Mouse (Mus musculus) central nervous system, embryonic 11.5 days (tissue): ENCODE data around the gene Tmem17. TPM values are rescaled to one million over a fixed set of nuclear protein-coding genes. Genes with fewer than 3 reads are reported as not detected.

Source experiments
- polyA plus RNA-seq: library from polyadenylated mRNA; depleted of rRNA; stranded (reverse); fragments of >200 nt; gene quantifications from 2 replicates; pipeline ENCODE4 v1.2.3, GENCODE M21; 2012; rRNA removed

The Tmem17 gene
- 7.5 and 9.8 TPM in 2 replicates for polyA plus RNA-seq

GRCm38 (mm10) chr11:22512038-22513001 lies at the start of gene Tmem17:
Tmem17 (plus strand) TSS chr11:22512088.

Other genes starting within 250 kb of the Tmem17 start
- gene Ehbp1, start 169.8 kb upstream of the Tmem17 start, polyA plus RNA-seq = 23.0 and 29.4 TPM in 2 replicates